Mouse (Mus musculus) brain, embryonic 14.5 days (tissue): ENCODE results near the gene Zcchc17. TPM values are rescaled to one million over a fixed set of nuclear protein-coding genes. Genes with fewer than 3 reads are reported as not detected.

Experiments used
- DNase-seq: peaks from one replicate; pipeline ENCODE4 v3.0.0-alpha.2; 2011; ENCODE audit warnings: low read depth
- CTCF ChIP-seq: fragments of 200-500 bp; IDR thresholded peaks from 2 replicates; pipeline ENCODE4 v1.5.1; 2012; ENCODE audit warnings: inconsistent platforms, mild to moderate bottlenecking, moderate library complexity, borderline replicate concordance; ENCODE audit not compliant: insufficient read depth, insufficient read length; ENCODE audit errors: extremely low read depth
- POLR2A ChIP-seq: fragments of 200-500 bp; IDR thresholded peaks from 2 replicates; pipeline ENCODE4 v1.6.1; 2012; ENCODE audit warnings: mild to moderate bottlenecking, inconsistent platforms, borderline replicate concordance; ENCODE audit not compliant: poor library complexity, insufficient read depth, insufficient read length, severe bottlenecking; ENCODE audit errors: extremely low read depth
- polyA plus RNA-seq: library from polyadenylated mRNA; depleted of rRNA; stranded (reverse); fragments of >200 nt; gene quantifications from 2 replicates; pipeline ENCODE4 v1.2.3, GENCODE M21; 2012; rRNA removed

Gene Zcchc17
- polyA plus RNA-seq, 1 experiment = 38.7 TPM

DNA sequence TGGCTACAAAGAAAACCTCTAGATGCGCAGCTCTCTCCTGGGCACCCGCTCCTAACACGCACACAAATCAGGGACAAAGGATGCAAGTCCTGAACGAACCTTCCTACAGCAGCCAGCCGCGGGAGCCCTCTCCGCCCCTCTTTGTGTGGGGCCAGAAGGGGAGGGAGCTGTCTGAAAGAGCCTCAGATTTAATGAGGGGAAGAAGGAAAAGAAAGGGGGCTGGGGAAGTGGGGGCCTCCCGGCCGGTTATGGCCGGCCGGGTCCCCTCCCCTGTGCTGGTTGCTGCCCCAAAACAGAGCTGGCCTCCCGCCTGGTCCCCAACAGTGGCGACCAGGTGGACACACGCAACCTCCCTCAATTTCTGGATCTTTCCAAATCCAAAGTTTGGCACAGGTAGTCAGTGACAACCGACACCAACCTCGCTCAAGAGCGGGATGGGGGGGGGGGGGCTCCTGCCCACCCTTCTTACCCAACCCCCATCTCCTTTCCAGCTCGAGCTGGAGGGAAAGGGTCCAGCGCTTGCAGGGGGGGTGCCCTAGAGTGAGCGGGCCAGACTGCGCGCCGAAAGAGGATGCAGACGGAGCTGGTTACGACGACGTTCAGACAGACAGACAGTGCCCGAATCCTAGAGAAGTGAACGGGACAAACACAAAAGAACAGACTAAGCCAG is 85.3 kb downstream of the Zcchc17 start:
- peak; percentile 36; the same call in 1 of the 2 replicates for TF ChIP-seq POLR2A
- no peak for TF ChIP-seq CTCF
- peak; percentile 97 for DNase-seq

DNA sequence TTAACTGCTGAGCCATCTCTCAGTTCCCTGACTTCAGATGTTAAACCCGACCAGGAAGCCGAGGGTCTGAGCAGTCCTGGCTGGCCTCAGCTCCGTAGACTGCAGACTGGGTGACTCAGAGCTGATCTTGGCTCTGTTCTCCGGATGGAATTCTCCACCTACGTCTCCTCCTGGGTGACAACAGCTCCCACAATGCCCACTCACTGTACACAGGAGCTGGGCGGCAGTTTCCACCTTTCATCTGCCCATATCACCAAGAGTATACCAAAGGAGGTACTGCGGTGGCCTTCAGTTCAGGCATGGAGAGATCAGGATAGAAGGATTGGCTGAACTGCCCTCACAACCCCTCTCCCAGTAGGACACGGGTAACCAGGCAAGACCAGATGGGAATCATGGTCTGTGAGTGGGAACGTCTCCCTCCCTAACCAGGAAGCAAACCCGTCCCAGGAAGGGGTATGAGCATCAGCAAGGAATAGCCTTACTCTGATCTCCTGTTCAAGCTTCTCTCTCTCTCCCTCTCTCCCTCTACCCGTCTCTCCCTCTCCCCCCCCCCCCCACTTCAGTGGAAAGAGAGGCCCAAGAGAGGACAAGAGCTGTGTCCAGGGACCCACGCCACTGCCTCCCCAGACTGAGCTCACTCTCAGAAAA is 85.9 kb downstream of the Zcchc17 start:
- no peak for DNase-seq
- TF ChIP-seq POLR2A (no peak), CTCF (no peak)

DNA sequence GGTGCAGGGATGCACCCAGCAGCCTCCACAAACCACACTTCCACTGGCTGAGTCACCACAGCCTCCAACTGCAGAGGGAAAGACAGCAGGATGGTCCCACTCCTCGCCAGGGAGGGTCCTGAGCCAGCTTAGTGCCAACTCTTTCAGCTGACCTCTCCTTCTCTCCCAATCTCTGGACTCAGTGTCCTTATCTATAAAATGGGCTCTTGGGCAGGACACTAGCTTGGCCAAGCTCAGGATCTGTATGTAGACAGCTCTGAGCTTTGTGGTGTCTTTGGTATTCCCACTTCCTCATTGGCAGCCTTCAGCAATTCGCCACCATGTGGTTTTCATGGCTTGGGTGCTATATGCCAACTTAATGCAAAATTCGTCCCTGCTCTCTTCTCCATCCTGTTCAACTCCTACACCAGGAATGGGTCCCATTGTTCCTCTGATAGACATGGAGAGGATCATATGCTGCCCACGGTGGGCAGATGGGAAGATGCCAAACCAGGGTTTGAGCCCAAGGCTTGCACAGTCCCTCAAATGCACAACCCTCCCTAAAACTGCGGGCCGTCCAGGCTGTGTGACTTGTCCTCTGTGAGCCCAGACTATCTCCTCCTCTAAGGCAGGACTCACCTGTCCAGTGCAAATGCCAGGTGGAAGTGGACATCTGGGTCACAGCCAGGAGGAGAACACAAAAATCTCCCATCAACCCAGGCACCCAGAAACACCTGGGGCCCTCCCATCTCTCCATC is 89.0 kb downstream of the Zcchc17 start:
- no peak for TF ChIP-seq POLR2A
- no peak for TF ChIP-seq CTCF
- no peak for DNase-seq

DNA sequence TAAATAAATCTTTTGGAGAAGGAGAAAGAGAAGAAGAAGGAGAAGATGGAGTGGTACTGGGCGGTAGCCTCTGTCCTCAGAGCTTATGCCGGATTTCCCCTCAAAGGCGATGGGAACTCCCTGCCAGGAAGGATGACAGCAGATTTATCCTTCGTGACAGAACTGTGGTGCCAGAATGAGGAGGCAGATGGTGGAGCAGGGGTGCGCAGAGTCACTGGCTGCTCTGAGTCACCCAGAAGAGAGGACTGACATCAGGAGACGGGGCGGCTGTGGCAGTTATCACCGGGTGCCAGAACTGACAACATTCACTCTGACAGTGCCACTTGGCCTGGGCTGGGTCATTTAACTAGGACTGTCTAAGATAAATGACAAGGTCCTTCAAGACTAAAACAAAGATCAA is 89.7 kb downstream of the Zcchc17 start:
- TF ChIP-seq POLR2A (no peak), CTCF (no peak)
- peak; percentile 71 for DNase-seq

DNA sequence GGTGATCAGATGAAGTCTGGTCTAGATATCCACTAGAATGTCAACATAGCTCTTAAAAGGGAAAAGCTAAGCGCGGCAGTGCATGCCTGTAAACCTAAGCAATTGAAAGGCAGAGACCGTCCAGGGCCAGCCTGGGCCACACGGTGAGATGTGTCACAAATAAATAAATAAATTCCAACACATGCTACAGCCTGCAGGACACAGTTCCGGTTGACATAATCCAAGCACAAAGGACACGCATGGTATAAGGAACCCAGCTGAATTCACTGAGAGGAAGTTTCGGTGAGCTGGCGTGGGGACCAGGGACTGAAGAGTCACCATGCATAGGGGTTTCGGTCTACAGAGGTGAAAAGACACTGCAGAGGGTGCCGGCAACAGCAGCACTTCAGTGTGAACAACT is 91.0 kb downstream of the Zcchc17 start:
- no peak for DNase-seq
- TF ChIP-seq CTCF (no peak), POLR2A (no peak)

DNA sequence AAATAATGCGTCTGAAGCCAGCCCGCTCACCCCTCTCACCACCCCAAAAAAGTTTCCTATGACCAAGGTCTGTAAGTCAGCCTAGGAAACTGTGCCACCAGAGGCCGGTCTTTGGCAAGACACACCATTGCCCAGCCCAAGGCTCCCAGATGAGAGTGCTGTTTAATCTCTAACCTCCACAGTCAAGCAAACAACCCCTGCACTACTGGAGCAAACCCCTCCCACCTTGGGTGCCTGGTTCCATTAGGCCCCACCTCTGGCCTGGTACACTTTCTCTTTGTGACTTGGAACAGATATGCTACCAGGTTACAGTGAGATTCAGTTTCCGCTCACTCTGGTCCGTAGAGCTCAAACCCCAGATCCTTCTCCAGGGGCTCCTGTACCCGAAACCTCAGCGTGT is 92.7 kb downstream of the Zcchc17 start:
- DNase-seq = no peak
- TF ChIP-seq CTCF (no peak), POLR2A (no peak)

DNA sequence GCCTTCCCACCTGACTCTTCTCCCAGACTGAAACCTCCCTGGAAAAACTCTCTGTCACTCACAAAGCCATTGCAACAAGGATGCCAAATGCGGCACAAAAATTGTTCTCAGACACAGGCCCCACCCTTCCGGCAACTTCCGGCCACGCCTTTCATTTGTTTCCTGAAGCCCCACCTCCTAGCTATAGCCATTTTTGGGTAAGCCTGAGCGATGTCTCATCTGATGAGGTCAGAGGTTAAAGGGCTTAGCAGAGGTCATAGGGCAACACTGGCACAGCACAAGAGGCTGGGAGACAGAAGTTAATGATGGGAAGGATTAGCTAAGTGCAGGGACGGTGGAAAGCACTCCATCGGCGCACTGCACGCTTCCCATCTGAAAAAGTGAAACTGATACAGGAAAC is 93.1 kb downstream of the Zcchc17 start:
- no peak for DNase-seq
- TF ChIP-seq POLR2A (no peak), CTCF (no peak)

Other genes with a start within 250 kb of the Zcchc17 start
- 1.4 and 2.0 TPM in 2 replicates for gene Hcrtr1, start 220.6 kb downstream of the Zcchc17 start, polyA plus RNA-seq
- 5.4 and 8.1 TPM in 2 replicates for gene Tinagl1, start 184.8 kb downstream of the Zcchc17 start, polyA plus RNA-seq
- gene Gm853, start 137.5 kb downstream of the Zcchc17 start, polyA plus RNA-seq = 0.32 and 0.62 TPM in 2 replicates
- 72.2 and 126 TPM in 2 replicates for gene Serinc2, start 80.7 kb downstream of the Zcchc17 start, polyA plus RNA-seq
- gene Fabp3, start 51.3 kb downstream of the Zcchc17 start, polyA plus RNA-seq = 105 and 126 TPM in 2 replicates
- gene Gm10570, start 51.3 kb downstream of the Zcchc17 start, polyA plus RNA-seq = 0.54 and 0.78 TPM in 2 replicates
- 81.4 and 113 TPM in 2 replicates for gene Snrnp40, start 189 bp upstream of the Zcchc17 start, polyA plus RNA-seq
- 203 and 210 TPM in 2 replicates for gene Nkain1, start 214.2 kb upstream of the Zcchc17 start, polyA plus RNA-seq